Mouse (Mus musculus) cerebellum, adult 2 months (tissue): ENCODE results near the gene Gsk3b.

Source experiments
- CTCF ChIP-seq: fragments of 200-500 bp; IDR thresholded peaks from 2 replicates; pipeline ENCODE4 v1.5.1; 2011; ENCODE audit warnings: low read depth, mild to moderate bottlenecking, control low read depth, low read length, moderate library complexity, borderline replicate concordance; ENCODE audit not compliant: insufficient read depth
- POLR2A ChIP-seq: fragments of 200-500 bp; IDR thresholded peaks from 2 replicates; pipeline ENCODE4 v1.6.1; 2011; ENCODE audit warnings: low read length, control low read depth, borderline replicate concordance; ENCODE audit not compliant: insufficient read depth

- TF ChIP-seq POLR2A (no peak), CTCF (no peak)
Observed at GRCm38 (mm10) chr16:38274737-38275136, 185.9 kb downstream of the Gsk3b start.
